In the genomic region with DNA sequence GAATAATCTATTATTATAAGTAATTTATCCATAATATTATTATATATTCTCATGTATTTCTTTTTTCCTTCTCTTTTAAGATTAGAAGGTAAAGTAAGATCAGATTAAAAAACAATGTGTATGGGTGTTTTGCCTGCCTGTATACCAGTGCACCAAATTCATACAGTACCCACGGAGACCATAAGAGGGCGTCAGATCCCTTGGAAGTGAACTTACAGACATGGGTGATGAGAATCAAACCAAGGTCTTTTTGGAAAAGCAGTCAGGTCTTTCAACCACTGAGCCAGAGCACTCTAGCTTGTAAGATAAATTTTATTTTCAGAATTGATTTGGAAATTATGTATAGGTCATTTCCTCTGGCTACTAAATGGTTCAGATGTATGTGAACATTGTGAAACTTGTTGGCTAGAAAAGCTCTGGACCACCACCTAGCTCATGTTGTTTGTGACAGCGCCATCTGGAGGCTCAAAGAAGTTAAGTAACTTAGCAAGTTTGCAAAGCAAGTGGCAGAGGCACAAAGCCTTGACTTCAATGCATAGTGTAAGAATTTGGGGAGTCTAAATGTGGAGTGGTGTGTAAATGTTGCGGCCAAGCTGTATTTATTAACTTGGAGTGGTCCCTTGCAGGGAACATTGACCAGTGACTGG, we compare ENCODE assay signal across 10 mouse cellular contexts. TPM values are rescaled to one million over a fixed set of nuclear protein-coding genes. Genes with fewer than 3 reads are reported as not detected.
DNase-seq lines count a peak whose midpoint lies in the region; ATAC-seq lines count a peak whose summit lies in the region.
"Had no signal": no experiment of that assay in that cellular context is flagged by ENCODE, and none has a peak within 500 bp of the region (broad histone marks: within the 10 kb centered on the region; RNA-seq: fewer than 3 reads in every experiment).

No protein-coding gene starts in this region.

- no peak overlapping the region for H3K27ac ChIP-seq in kidney, embryonic 14.5 days (ENCODE audit: low read depth, low read length)
- no peak overlapping the region for H3K27ac ChIP-seq in kidney, embryonic 16.5 days (ENCODE audit: low read length)

- H3K27me3 ChIP-seq in kidney, embryonic 14.5 days (ENCODE audit: control insufficient read depth, insufficient read depth, low read length) = no peaks in the 10 kb centered on the region
- H3K27me3 ChIP-seq in kidney, embryonic 16.5 days (ENCODE audit: insufficient read depth, low read length) = no peaks in the 10 kb centered on the region

- H3K4me2 ChIP-seq in kidney, embryonic 14.5 days (replicated peaks; ENCODE audit: low read depth, low read length) = no peak overlapping the region
- H3K4me2 ChIP-seq in kidney, embryonic 16.5 days (replicated peaks; ENCODE audit: low read depth, low read length) = no peak overlapping the region

- no peaks in the 10 kb centered on the region for H3K36me3 ChIP-seq in kidney, embryonic 14.5 days (ENCODE audit: control insufficient read depth, insufficient read depth, low read length)
- no peaks in the 10 kb centered on the region for H3K36me3 ChIP-seq in kidney, embryonic 16.5 days (ENCODE audit: insufficient read depth, low read length)

- 51% methylated on average over 4 of the region's 4 CpGs for WGBS in kidney, embryonic 14.5 days
- 59% methylated on average over 4 of the region's 4 CpGs for whole genome bisulfite sequencing in kidney, embryonic 16.5 days

- H3K9me3 ChIP-seq in kidney, embryonic 14.5 days (ENCODE audit: control insufficient read depth, low read length) = no peaks in the 10 kb centered on the region
- H3K9me3 ChIP-seq in kidney, embryonic 16.5 days (ENCODE audit: low read length) = no peaks in the 10 kb centered on the region

- no peak overlapping the region for H3K9ac ChIP-seq in kidney, embryonic 14.5 days (ENCODE audit: low read depth, low read length)
- no peak overlapping the region for H3K9ac ChIP-seq in kidney, embryonic 16.5 days (replicated peaks; ENCODE audit: low read length)

- H3K4me3 ChIP-seq in kidney, embryonic 14.5 days (ENCODE audit: low read length) = no peak overlapping the region
- no peak overlapping the region for H3K4me3 ChIP-seq in kidney, embryonic 16.5 days (ENCODE audit: low read length)
- H3K4me3 ChIP-seq: myocyte had no signal

- ATAC-seq in CD4-positive, CD25-positive, alpha-beta regulatory T cell, adult 4 months = no peak
- peak; percentile 20; the same call in 1 of the 2 replicates for ATAC-seq in kidney, embryonic 14.5 days (ENCODE audit: low FRiP score, low TSS enrichment)
- ATAC-seq in kidney, embryonic 16.5 days (ENCODE audit: low FRiP score, low TSS enrichment) = no peak
- ATAC-seq in megakaryocyte-erythroid progenitor cell, adult 5-6 weeks (replicated peaks; ENCODE audit: low FRiP score, low TSS enrichment, poor library complexity, severe bottlenecking) = peak; percentile 59

- no peaks in the 10 kb centered on the region for H3K4me1 ChIP-seq in kidney, embryonic 14.5 days (ENCODE audit: control insufficient read depth, insufficient read depth, low read length)
- H3K4me1 ChIP-seq in kidney, embryonic 16.5 days (ENCODE audit: insufficient read depth, low read length) = no peaks in the 10 kb centered on the region

- DNase-seq in CD4-positive, CD25-positive, alpha-beta regulatory T cell, adult 2 months (ENCODE audit: low read depth, low spot score) = peak; percentile 65
- DNase-seq in brain, adult 2 months (ENCODE audit: low read depth, low spot score) = peak; percentile 46
- DNase-seq in right cerebral cortex, postnatal 14 days = no peak
- DNase-seq in gastrocnemius, postnatal 4 days (ENCODE audit: low spot score in 2 of 2) = no peak

RNA-seq across cellular contexts. Expression of gene Cxcl17, which starts 3.4 kb away (rescaled TPM):
- polyA plus RNA-seq in CD4-positive, CD25-positive, alpha-beta regulatory T cell, adult 4 months (2017; shearing (Covaris generic)) = not detected
- 0.27 and 0.30 TPM in 2 replicates for polyA plus RNA-seq in kidney, embryonic 14.5 days (2014; fragmentation: Nextera tagmentation; extraction: Ambion mirVana)
- 0.65 and 1.0 TPM in 2 replicates for polyA plus RNA-seq in kidney, embryonic 16.5 days (2015; fragmentation: Nextera tagmentation; extraction: Ambion mirVana)
- total RNA-seq in megakaryocyte-erythroid progenitor cell, adult 5-6 weeks (2014; fragmentation: Nextera tagmentation) = not detected in 2 replicates
- not detected in 2 replicates for total RNA-seq in megakaryocyte-erythroid progenitor cell, adult 5-6 weeks (2017)
- not detected for total RNA-seq in gastrocnemius, postnatal 4 days (2021)
- total RNA-seq: left cerebral cortex, adult 18-20 months had no signal

RNA-seq across cellular contexts. Expression of gene Lipe, which starts 10.7 kb away (rescaled TPM):
- 10 to 100 TPM; 14.2 to 24.4 TPM for polyA plus RNA-seq in CD4-positive, CD25-positive, alpha-beta regulatory T cell, adult 4 months (2017; shearing (Covaris generic))
- 5.3 and 6.8 TPM in 2 replicates for polyA plus RNA-seq in kidney, embryonic 14.5 days (2014; fragmentation: Nextera tagmentation; extraction: Ambion mirVana)
- polyA plus RNA-seq in kidney, embryonic 16.5 days (2015; fragmentation: Nextera tagmentation; extraction: Ambion mirVana) = 11.2 and 11.9 TPM in 2 replicates
- total RNA-seq in megakaryocyte-erythroid progenitor cell, adult 5-6 weeks (2014; fragmentation: Nextera tagmentation) = 7.1 and 12.6 TPM in 2 replicates
- total RNA-seq in megakaryocyte-erythroid progenitor cell, adult 5-6 weeks (2017) = 4.5 and 6.4 TPM in 2 replicates
- 10 to 100 TPM; 25.4 to 37.7 TPM for total RNA-seq in gastrocnemius, postnatal 4 days (2021)

RNA-seq across cellular contexts. Expression of gene Cnfn, which starts 39.7 kb away (rescaled TPM):
- polyA plus RNA-seq in CD4-positive, CD25-positive, alpha-beta regulatory T cell, adult 4 months (2017; shearing (Covaris generic)) = not detected
- not detected in 2 replicates for polyA plus RNA-seq in kidney, embryonic 14.5 days (2014; fragmentation: Nextera tagmentation; extraction: Ambion mirVana)
- polyA plus RNA-seq in kidney, embryonic 16.5 days (2015; fragmentation: Nextera tagmentation; extraction: Ambion mirVana) = 1.4 TPM in 1 of 2 replicates, not detected in the other
- not detected in 2 replicates for total RNA-seq in megakaryocyte-erythroid progenitor cell, adult 5-6 weeks (2014; fragmentation: Nextera tagmentation)
- total RNA-seq in megakaryocyte-erythroid progenitor cell, adult 5-6 weeks (2017) = not detected in 2 replicates
- total RNA-seq in gastrocnemius, postnatal 4 days (2021) = not detected
- total RNA-seq: left cerebral cortex, adult 18-20 months had no signal
- polyA plus RNA-seq: myocyte had no signal

Comparison
In these comparisons a context has a peak if more than half of its experiments do, and no peak if none do; other contexts are left out.
1. ATAC-seq: peak in kidney, embryonic 14.5 days (single experiment) and megakaryocyte-erythroid progenitor cell, adult 5-6 weeks (single experiment); none in CD4-positive, CD25-positive, alpha-beta regulatory T cell, adult 4 months (single experiment) and kidney, embryonic 16.5 days (single experiment).
2. DNase-seq: peak in CD4-positive, CD25-positive, alpha-beta regulatory T cell, adult 2 months (single experiment) and brain, adult 2 months (single experiment); none in right cerebral cortex, postnatal 14 days (single experiment) and gastrocnemius, postnatal 4 days (0 of 2).